Mouse (Mus musculus): ENCODE data around the gene Ly6c2. TPM values are rescaled to one million over a fixed set of nuclear protein-coding genes. Genes with fewer than 3 reads are reported as not detected.
"Not testable (repeated sequence)": the region's sequence is repeated elsewhere in the genome, so short reads cannot be mapped to it uniquely, and the experiment has no call there.

The Ly6c2 gene
- not detected in 2 replicates for polyA plus RNA-seq (2014; fragmentation: Nextera tagmentation; extraction: Ambion mirVana)

- H3K4me3 ChIP-seq (ENCODE audit: low read depth, low read length); H3K9ac ChIP-seq (ENCODE audit: low read length); H3K9me3 ChIP-seq (ENCODE audit: control insufficient read depth, low read length); H3K4me1 ChIP-seq (replicated peaks; ENCODE audit: control insufficient read depth, insufficient read depth, low read length); ATAC-seq (replicated peaks; ENCODE audit: low FRiP score); H3K4me2 ChIP-seq (ENCODE audit: low read depth, low read length, severe bottlenecking); H3K27me3 ChIP-seq (ENCODE audit: control insufficient read depth, insufficient read depth, low read length); DNase-seq (ENCODE audit: low spot score); H3K27ac ChIP-seq (ENCODE audit: low read depth, low read length); H3K36me3 ChIP-seq (ENCODE audit: control insufficient read depth, insufficient read depth, low read length): not testable (repeated sequence)
- WGBS, result 100% methylated on average over 1 of the region's 1 CpGs
These were observed at the start of gene Ly6c2 for GRCm38 (mm10) chr15:75111861-75112630. Gene Ly6c2 (minus strand): TSS chr15:75111970.

- H3K4me3 ChIP-seq (ENCODE audit: low read depth, low read length), result no peak overlapping the region
- H3K36me3 ChIP-seq (ENCODE audit: control insufficient read depth, insufficient read depth, low read length), result no peaks in the 10 kb centered on the region
- H3K27ac ChIP-seq (ENCODE audit: low read depth, low read length), result no peak overlapping the region
- no peaks in the 10 kb centered on the region for H3K27me3 ChIP-seq (ENCODE audit: control insufficient read depth, insufficient read depth, low read length)
- H3K4me1 ChIP-seq (replicated peaks; ENCODE audit: control insufficient read depth, insufficient read depth, low read length), result no peaks in the 10 kb centered on the region
- no peak overlapping the region for H3K9ac ChIP-seq (ENCODE audit: low read length)
- H3K4me2 ChIP-seq (ENCODE audit: low read depth, low read length, severe bottlenecking), result no peak overlapping the region
- WGBS, result 52% methylated on average over 1 of the region's 1 CpGs
- ATAC-seq (replicated peaks; ENCODE audit: low FRiP score), result no peak
- no peaks in the 10 kb centered on the region; the same call in 1 of the 2 replicates for H3K9me3 ChIP-seq (ENCODE audit: control insufficient read depth, low read length)
- DNase-seq (ENCODE audit: low spot score), result no peak
These were observed 45.9 kb upstream of the Ly6c2 start for GRCm38 (mm10) chr15:75157646-75158045.

- Histone ChIP-seq H3K27ac (ENCODE audit: low read depth, low read length) (no peak within 1 kb of the TSS), H3K36me3 (ENCODE audit: control insufficient read depth, insufficient read depth, low read length) (no peaks in the 10 kb centered on the region), H3K9me3 (ENCODE audit: control insufficient read depth, low read length) (no peaks in the 10 kb centered on the region), H3K27me3 (ENCODE audit: control insufficient read depth, insufficient read depth, low read length) (no peaks in the 10 kb centered on the region), H3K9ac (ENCODE audit: low read length) (no peak within 1 kb of the TSS), H3K4me3 (ENCODE audit: low read depth, low read length) (no peak within 1 kb of the TSS), H3K4me2 (ENCODE audit: low read depth, low read length, severe bottlenecking) (no peak within 1 kb of the TSS), H3K4me1 (replicated peaks; ENCODE audit: control insufficient read depth, insufficient read depth, low read length) (no peaks in the 10 kb centered on the region)
- 100% methylated on average over 1 of the region's 1 CpGs for WGBS
- DNase-seq (ENCODE audit: low spot score) (no peak), ATAC-seq (replicated peaks; ENCODE audit: low FRiP score) (no peak)
These were observed 43.2 kb upstream of the Ly6c2 start, which contains the start of gene Ly6g for GRCm38 (mm10) chr15:75154940-75155339. Gene Ly6g (plus strand): TSS chr15:75155240.

- Histone ChIP-seq H3K36me3 (ENCODE audit: control insufficient read depth, insufficient read depth, low read length) (no peaks in the 10 kb centered on the region), H3K9ac (ENCODE audit: low read length) (no peak overlapping the region), H3K4me3 (ENCODE audit: low read depth, low read length) (no peak overlapping the region), H3K4me1 (replicated peaks; ENCODE audit: control insufficient read depth, insufficient read depth, low read length) (no peaks in the 10 kb centered on the region), H3K27ac (ENCODE audit: low read depth, low read length) (no peak overlapping the region), H3K9me3 (ENCODE audit: control insufficient read depth, low read length) (no peaks in the 10 kb centered on the region), H3K4me2 (ENCODE audit: low read depth, low read length, severe bottlenecking) (no peak overlapping the region), H3K27me3 (ENCODE audit: control insufficient read depth, insufficient read depth, low read length) (no peaks in the 10 kb centered on the region)
- ATAC-seq (replicated peaks; ENCODE audit: low FRiP score) (no peak), DNase-seq (ENCODE audit: low spot score) (no peak)
These were observed 41.3 kb upstream of the Ly6c2 start for GRCm38 (mm10) chr15:75153087-75153486.

GRCm38 (mm10) chr15:75143735-75144134 lies 32.0 kb upstream of the Ly6c2 start:
- ATAC-seq (replicated peaks; ENCODE audit: low FRiP score) (no peak), DNase-seq (ENCODE audit: low spot score) (no peak)
- Histone ChIP-seq H3K9ac (ENCODE audit: low read length) (no peak overlapping the region), H3K27me3 (ENCODE audit: control insufficient read depth, insufficient read depth, low read length) (no peaks in the 10 kb centered on the region), H3K27ac (ENCODE audit: low read depth, low read length) (no peak overlapping the region), H3K4me3 (ENCODE audit: low read depth, low read length) (no peak overlapping the region), H3K9me3 (ENCODE audit: control insufficient read depth, low read length) (no peaks in the 10 kb centered on the region), H3K4me1 (replicated peaks; ENCODE audit: control insufficient read depth, insufficient read depth, low read length) (no peaks in the 10 kb centered on the region), H3K36me3 (ENCODE audit: control insufficient read depth, insufficient read depth, low read length) (no peaks in the 10 kb centered on the region), H3K4me2 (ENCODE audit: low read depth, low read length, severe bottlenecking) (no peak overlapping the region)
- 70% methylated on average over 3 of the region's 3 CpGs for WGBS

- not testable (repeated sequence) for H3K9ac ChIP-seq (ENCODE audit: low read length); ATAC-seq (replicated peaks; ENCODE audit: low FRiP score); H3K36me3 ChIP-seq (ENCODE audit: control insufficient read depth, insufficient read depth, low read length); H3K4me1 ChIP-seq (replicated peaks; ENCODE audit: control insufficient read depth, insufficient read depth, low read length); H3K27ac ChIP-seq (ENCODE audit: low read depth, low read length); H3K27me3 ChIP-seq (ENCODE audit: control insufficient read depth, insufficient read depth, low read length); H3K4me3 ChIP-seq (ENCODE audit: low read depth, low read length); H3K9me3 ChIP-seq (ENCODE audit: control insufficient read depth, low read length); H3K4me2 ChIP-seq (ENCODE audit: low read depth, low read length, severe bottlenecking); DNase-seq (ENCODE audit: low spot score)
- WGBS, result 43% methylated on average over 6 of the region's 6 CpGs
These were observed 30.1 kb upstream of the Ly6c2 start for GRCm38 (mm10) chr15:75141812-75142360.

GRCm38 (mm10) chr15:75137739-75138138 lies 26.0 kb upstream of the Ly6c2 start:
- not testable (repeated sequence) for ATAC-seq (replicated peaks; ENCODE audit: low FRiP score); H3K9ac ChIP-seq (ENCODE audit: low read length); H3K27me3 ChIP-seq (ENCODE audit: control insufficient read depth, insufficient read depth, low read length); H3K27ac ChIP-seq (ENCODE audit: low read depth, low read length); H3K4me2 ChIP-seq (ENCODE audit: low read depth, low read length, severe bottlenecking); H3K4me3 ChIP-seq (ENCODE audit: low read depth, low read length); H3K9me3 ChIP-seq (ENCODE audit: control insufficient read depth, low read length); H3K4me1 ChIP-seq (replicated peaks; ENCODE audit: control insufficient read depth, insufficient read depth, low read length); H3K36me3 ChIP-seq (ENCODE audit: control insufficient read depth, insufficient read depth, low read length); DNase-seq (ENCODE audit: low spot score)
- 77% methylated on average over 3 of the region's 3 CpGs for WGBS

GRCm38 (mm10) chr15:75135090-75135783 lies 23.5 kb upstream of the Ly6c2 start:
- H3K27me3 ChIP-seq (ENCODE audit: control insufficient read depth, insufficient read depth, low read length); DNase-seq (ENCODE audit: low spot score); H3K36me3 ChIP-seq (ENCODE audit: control insufficient read depth, insufficient read depth, low read length); H3K4me2 ChIP-seq (ENCODE audit: low read depth, low read length, severe bottlenecking); H3K27ac ChIP-seq (ENCODE audit: low read depth, low read length); H3K4me3 ChIP-seq (ENCODE audit: low read depth, low read length); H3K9me3 ChIP-seq (ENCODE audit: control insufficient read depth, low read length); H3K4me1 ChIP-seq (replicated peaks; ENCODE audit: control insufficient read depth, insufficient read depth, low read length); H3K9ac ChIP-seq (ENCODE audit: low read length); ATAC-seq (replicated peaks; ENCODE audit: low FRiP score): not testable (repeated sequence)
- WGBS, result 93% methylated on average over 2 of the region's 2 CpGs

Measured in forebrain, embryonic 11.5 days (tissue).